Mouse (Mus musculus) gastrocnemius, adult 2 months (tissue): ENCODE measurements around the gene Prdm11. TPM values are rescaled to one million over a fixed set of nuclear protein-coding genes. Genes with fewer than 3 reads are reported as not detected.
A peak's percentile ranks its signal among the peaks of the same experiment; 100 is the strongest.

Source experiments
- DNase-seq: peaks from one replicate; pipeline ENCODE4 v3.0.0; 2022
- H3K27ac ChIP-seq: fragments of 200-600 bp; 2 replicates; pipeline ENCODE4 v1.8.1; 2022; ENCODE audit warnings: mild to moderate bottlenecking
- H3K4me3 ChIP-seq: fragments of 200-600 bp; 2 replicates; pipeline ENCODE4 v1.8.1; 2022; ENCODE audit warnings: mild to moderate bottlenecking, moderate library complexity
- CTCF ChIP-seq: fragments of 200-600 bp; IDR thresholded peaks from 2 replicates; pipeline ENCODE4 v1.8.1; 2022; ENCODE audit warnings: antibody characterized with exemption, mild to moderate bottlenecking, moderate library complexity
- intact Hi-C: fragments of 180-260 bp; cut with DNase I; formaldehyde crosslinking; loops from one replicate; pipeline ENCODE4 v1.15.1; 2025
- total RNA-seq, 2 experiments: library from RNA; stranded (reverse); gene quantifications; 2 replicates each; pipeline ENCODE4 v1.2.3; 2021

The Prdm11 gene
- total RNA-seq, 2 experiments from 2014 or later, result 0.77 to 0.81 TPM

DNA sequence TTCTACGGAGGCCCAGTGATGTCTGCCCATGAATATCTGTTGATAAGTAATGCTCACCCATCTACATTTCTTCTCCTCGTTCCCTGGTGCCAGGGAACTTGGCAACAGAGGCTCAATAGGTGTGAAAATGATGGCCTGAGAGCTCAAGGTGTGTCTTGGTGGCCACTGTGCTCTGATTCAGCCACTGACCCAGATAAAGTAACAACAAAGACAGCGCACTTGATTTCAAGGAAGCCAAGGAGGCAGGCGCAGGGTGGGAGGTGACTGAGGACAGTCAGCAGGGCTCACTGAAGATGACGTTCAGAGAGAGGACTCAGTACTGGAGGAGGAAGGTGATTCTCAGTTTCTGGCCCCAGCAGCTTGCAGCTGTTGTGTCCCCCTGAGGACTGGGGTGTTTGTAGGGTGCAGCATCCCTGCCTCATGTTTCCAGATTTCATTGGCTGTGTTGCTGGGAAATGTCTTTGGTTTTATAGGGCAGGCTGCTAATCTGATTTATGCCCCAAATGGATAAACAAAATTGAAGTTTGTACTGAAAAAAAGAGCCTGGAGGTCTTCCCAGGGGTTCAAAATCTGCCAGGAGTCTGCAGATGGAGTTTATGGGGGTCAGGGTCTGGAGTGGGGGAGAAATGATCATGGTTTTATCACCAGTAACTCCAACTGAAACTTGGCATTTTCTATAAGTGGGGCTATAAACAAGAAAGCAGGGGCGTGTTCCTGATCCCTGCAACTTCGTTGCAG is 128.4 kb downstream of the Prdm11 start:
- no peak for TF ChIP-seq CTCF
- DNase-seq, result peak; percentile 20
- H3K27ac ChIP-seq, result no peak overlapping the region
- no peak overlapping the region for H3K4me3 ChIP-seq
- intact Hi-C loops, result no loop called here

DNA sequence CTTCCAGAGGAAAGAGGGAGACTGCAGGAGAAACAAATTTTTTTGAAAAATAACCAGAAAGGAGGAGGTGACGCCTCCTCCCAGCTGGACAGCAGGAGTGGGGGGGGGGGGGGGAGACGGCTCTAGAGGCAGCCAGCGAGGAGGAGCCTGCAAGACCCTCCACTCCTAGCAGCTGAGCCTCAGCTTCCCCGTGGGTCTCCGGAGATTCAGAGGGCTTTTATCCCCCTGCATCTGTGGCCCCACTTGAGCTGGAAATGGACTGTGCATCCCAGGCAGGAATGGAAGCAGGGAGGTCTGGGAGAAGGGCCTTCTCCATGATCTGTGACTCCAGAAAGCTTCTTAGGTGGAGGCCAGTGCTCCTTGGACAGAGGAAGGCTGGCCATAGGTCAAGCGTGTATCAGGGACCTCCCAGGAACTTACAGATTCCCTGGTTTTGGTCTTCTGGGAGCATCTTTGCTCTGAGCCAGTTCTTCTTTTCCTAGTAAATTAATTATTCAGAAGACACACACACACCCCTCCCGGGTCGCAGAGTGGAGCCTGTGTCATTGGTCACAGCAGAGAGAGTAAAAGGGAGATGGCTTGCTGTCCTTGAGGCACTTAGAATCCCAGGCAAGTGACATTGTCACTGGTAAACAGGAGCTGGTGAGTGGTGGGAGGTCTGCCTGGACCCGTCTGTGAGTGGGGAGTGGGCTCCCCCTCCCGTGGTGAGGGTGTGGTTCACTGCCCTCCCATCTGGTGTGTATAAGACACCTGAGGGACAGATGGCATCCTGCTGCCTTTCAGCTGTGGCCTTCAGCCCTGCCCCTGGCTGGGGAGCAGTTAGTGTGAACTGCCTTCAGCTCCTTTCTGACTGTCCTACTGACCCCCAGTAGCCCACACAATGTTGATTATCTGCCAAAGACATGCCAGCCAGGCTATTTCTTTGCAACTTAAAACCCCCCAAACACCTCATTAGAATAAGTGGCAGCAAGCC is 130.0 kb downstream of the Prdm11 start:
- no peak for TF ChIP-seq CTCF
- Histone ChIP-seq H3K27ac (no peak overlapping the region), H3K4me3 (0 out of 2 replicates have a peak overlapping the region, but pooled peaks have one; percentile 23)
- intact Hi-C loops, result no loop called here
- DNase-seq, result no peak

Other genes starting within 250 kb of the Prdm11 start
- under 1 TPM in 1 of 2 experiments, not detected in 1; 0.06 TPM for gene Syt13, start 131.1 kb downstream of the Prdm11 start, total RNA-seq
- 1 to 10 TPM; 3.4 to 6.1 TPM for gene Trp53i11, start 141.4 kb upstream of the Prdm11 start, total RNA-seq